Mouse (Mus musculus) c-Kit-positive CD71-positive TER-119-negative erythroid progenitor cells, embryonic 14.5 days (primary cell): ENCODE results near the gene Trim23.
A peak's percentile ranks its signal among the peaks of the same experiment; 100 is the strongest.
"Not testable (repeated sequence)": the region's sequence is repeated elsewhere in the genome, so short reads cannot be mapped to it uniquely, and the experiment has no call there.

Source experiments
- DNase-seq: peaks from one replicate; pipeline ENCODE4 v3.0.0-alpha.2; 2013; ENCODE audit warnings: low read depth

Gene Trim23

DNA sequence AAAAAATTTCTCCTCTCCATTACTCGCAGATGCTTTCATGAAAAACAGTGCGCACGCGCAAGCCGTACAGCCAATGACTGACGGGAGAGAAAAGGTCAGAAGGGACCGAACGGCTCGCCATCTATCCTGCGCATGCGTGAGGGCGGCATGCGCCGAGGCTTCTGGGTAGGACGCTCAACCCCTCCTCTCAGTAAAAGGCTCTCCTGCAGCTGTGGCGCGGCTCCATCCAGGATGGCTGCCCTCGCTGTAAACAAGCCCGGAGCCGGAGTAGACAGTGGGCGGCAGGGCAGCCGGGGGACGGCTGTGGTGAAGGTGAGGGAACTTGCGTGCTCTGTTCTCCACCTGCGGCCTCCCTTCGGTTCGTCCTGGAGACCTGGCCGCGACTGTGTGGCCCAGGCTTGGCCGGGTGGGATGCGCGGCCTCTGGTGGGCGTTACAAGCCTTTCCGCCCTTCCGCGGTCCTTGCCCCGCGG lies at the start of gene Trim23:
Gene Trim23, plus strand, starts transcription at position 148 of the 472 bp plus-strand sequence.
- peak; percentile 98 for DNase-seq

DNA sequence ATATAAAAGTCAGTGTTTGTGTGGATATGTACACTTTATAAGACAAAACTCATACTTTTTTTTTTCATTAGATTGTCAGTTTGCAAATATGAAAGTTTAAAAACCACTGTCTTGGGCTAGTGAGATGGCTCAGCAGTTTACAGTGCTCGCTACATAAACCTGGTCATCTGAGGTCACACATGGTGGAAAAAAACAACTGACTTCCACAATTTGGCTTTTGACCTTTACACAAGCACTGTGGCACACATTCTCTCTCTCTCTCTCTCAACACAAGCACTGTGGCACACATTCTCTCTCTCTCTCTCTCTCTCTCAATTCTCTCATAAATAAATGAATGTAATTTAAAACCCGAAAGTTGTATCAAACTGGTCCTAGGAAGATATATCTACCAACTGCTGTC lies 46.0 kb upstream of the Trim23 start:
- DNase-seq, result no peak

DNA sequence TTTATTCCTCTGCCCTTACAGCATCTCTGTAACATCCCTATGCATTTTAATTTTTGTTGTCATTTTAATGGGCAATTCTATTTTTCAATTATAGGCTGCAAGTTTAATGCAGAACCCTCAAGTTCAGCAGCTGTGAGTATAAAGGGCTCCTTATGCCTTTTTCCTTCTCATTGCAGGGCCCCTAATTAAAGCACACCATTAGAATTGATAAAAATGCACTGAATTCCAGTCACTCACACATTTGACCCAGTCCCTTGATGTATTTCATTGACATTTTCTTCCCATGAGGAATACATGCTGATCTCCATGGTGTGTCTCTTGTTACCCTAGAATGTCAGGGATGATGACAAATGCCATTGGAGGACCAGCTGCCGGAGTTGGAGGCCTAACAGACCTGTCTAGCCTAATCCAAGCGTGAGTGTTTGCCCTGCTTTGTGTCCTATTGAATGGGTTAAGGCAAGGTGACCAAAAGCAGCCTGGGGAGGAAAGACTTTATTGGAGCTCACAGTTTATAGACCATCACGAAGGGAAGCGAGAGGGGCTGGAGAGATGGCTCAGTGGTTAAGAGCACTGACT lies 44.0 kb upstream of the Trim23 start:
- DNase-seq, result no peak

DNA sequence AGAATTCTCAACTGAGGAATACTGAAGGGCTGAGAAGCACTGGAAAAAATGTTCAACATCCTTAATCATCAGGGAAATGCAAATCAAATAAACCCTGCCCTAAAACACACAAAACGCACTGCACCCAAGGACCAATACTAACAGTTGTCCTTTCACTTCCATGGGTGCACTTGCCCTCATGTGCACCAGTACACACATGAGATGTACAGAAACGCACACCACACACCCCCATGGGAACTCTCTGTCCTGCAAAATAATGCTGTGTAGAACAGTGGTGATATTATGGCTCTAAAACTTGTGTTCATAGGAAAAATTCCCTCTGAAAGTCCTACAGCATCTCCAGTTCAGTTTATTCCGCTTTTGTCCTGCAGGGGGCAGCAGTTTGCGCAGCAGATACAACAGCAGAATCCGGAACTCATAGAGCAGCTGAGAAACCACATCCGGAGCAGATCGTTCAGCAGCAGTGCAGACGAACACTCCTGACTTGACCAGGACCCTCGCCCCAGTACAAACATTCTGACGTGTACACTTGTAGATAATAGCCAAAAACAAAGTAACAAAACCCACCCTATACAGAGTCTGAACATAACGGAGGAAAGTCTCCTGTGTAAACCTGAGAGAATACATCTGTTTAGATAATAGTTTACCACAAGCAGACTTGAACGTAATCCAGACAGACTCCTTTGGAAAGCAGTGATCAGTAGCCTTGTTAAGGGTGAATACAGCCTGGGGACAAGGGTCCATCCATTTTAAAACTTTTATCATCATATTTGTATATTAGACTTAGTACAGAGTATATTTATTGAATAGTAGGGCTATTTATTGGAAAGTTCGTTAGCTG lies 39.0 kb upstream of the Trim23 start:
- DNase-seq, result peak; percentile 71

DNA sequence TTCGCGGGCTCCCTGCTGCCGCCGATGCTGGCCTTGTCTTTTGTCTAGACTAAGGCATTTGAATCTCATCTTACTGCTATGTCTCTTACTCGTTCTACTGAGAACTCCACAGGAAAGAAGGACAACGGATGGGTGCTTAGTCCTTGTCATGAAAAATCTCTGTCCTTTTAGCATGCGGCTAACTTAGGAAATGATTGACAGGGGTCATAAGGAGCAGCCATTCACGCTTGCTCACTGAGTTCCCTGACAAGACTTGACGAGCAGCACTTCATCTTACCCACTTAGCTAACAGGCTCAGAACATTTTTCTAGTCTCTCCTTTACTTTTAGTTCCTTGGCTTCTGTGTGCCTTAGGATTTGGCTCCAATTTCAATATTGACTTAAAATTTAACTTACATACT lies 33.7 kb upstream of the Trim23 start:
- no peak for DNase-seq

DNA sequence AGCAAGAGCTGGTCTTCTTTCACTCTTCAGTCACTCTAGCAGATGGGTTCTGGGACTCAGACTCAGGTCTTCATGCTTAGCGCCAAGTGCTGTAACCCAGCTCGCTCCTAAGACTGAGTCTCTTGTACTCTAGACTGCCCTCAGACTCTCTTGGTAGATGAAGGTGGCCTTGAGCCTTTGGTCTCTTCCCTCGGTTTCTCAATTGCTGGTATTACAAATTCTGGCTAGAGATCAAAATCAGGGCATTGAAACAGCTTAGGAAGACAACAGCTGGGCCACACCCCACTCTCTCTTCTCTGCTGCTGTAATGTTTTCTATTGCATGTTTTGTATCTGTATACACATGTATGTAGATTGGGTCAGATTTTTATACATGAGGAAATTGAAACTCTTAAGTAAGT lies 33.0 kb upstream of the Trim23 start:
- DNase-seq, result no peak

DNA sequence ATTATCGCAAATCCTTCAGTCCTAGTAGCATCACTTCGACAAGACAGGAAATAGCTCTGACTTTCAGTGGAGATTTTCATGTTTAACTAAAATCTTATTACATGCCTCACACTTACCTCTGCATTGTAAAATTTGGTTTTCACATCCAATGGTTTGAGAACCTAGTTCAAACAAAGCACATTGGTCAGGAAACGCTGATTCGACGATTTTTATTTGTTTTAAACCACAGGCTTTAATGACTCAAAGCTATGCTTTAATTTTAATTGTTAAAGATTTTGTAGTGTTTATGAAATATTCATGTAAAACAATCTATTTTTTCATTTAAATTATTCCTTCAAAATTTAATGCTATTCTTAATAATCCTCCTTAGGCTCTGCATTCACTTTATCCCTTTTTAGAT lies 24.4 kb upstream of the Trim23 start:
- DNase-seq, result no peak

DNA sequence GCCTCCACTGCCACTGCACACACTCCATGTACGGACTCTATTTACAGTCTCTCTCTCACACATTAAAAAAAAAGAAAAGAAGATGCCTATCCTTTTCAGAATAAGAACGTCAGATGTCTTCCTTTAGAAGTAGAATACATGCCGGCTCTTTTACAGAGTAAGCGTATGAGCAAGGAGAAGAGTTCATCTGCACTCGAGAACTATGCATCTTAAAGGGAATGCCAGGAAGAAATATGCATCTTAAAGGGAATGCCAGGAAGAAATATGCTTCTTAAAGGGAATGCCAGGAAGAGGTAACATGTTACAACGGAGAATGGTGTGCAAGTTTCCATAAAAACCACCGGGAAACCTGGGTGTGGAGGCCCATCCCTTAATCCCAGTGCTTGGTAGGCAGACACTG lies 23.5 kb upstream of the Trim23 start:
- DNase-seq, result no peak

DNA sequence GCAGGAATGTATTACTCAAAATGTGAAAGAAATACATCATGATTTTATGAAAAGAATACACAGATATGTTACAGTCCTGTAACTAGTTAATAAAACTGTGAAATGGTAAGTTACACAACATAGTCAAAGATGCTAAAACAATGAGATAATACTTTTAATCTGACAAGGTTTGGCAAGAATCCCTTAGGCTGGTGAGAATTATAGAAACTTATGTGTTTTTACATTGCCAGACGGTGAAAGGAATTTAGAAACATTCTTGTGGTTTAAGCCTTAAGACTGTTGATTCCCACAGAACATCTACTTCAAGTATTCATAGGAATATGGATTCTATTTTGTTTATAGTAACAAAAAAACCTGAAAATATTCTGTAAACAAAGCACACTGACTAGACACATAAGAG lies 22.9 kb upstream of the Trim23 start:
- DNase-seq, result no peak

DNA sequence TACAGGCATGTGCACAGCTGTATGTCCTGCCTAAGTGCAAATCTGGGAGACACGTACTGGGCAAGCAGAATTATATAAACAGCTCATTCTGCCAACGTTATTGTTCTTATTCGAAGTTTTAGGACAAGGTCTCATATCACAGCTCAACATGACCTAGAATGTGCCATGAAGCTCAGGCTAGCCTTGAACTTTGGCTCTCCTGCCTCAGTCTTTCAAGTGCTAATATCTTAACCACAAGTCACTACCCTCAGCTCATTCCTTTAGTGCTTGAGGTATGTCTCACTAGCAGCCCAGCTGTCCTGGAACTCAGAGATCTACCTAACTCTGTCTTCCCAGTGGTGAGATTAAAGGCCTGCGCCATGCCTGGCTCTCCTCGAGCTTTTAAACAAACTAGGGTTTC lies 6.9 kb upstream of the Trim23 start:
- DNase-seq, result no peak

DNA sequence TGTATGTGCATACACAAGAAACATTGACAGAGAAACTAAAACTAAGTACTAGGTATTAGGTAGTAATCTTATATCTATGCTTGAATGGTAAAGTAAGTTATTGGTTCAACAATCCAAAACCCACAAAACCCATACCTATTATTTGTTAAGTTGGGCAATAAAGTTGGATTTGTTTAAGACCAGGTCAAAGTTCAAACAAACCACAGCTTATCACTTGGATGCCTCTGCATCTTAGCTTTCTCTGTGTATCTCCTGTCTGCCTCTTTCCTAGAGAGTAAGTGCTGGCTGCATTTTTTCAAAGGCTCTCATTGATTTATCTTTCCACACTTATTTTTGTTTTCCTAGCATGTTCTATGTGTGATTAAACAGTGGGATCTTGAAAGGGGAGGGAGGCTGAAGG lies 6.1 kb upstream of the Trim23 start:
- no peak for DNase-seq

DNA sequence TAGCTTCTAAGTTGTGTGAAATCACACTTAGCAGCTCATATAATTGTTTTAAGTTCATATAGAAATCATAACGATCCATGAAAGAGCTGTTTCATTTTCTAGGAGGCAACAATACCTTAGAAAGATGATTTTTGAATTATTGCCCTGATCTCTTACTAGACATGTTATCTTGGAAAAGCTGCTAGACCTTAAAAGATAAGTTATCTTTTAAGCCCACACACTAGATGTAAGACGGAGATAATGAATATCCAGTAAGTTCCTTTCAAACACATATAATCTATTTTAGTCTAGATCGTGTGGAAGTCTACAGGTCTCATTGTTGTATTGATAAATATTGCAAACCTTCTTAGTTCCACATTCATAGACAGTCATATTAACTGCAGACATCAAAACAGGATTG lies 1.7 kb upstream of the Trim23 start:
- no peak for DNase-seq

DNA sequence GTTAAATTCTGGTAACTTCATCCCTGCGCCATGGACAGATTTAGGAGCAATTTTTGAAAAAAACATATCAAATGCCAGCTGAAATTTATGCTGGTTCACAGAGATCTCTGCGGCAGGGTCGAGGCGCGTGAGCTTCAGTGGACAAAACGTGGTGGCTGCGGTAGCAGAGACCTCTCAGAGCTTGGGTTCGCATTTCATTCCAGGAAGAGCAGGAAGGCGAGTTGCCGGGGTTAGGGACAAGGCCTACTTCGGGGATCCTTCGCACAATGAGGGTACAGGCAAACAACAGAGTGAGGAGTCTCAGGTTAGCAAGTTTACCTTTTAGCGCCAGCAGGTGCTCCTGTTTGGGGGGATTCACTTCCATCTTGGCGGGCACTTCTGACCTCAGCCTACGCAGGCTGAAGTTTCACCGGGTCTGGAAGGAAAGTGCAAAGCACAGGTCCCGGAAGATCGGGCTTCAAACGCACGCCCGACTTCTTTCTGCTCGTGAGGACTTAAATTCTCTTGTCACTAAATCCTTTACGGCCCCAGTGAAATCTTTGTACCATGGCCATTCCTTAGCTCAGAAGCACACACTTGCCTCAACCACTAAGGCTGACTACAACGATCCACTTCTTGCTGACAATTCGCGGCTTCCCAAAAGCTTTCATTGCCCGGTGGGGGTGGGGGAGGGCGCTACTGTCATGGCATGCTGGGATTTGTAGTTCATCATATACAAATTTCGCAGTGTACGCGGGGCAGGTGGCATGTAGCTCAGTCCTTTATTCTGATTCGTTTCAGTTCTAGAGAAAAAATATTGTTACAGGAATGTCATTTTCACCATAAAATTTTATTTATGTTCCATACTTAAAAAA lies 574 bp upstream of the Trim23 start, which contains the start of gene Trappc13:
Gene Trappc13, minus strand, starts transcription at position 674 of the 854 bp plus-strand sequence.
- peak; percentile 81 for DNase-seq

DNA sequence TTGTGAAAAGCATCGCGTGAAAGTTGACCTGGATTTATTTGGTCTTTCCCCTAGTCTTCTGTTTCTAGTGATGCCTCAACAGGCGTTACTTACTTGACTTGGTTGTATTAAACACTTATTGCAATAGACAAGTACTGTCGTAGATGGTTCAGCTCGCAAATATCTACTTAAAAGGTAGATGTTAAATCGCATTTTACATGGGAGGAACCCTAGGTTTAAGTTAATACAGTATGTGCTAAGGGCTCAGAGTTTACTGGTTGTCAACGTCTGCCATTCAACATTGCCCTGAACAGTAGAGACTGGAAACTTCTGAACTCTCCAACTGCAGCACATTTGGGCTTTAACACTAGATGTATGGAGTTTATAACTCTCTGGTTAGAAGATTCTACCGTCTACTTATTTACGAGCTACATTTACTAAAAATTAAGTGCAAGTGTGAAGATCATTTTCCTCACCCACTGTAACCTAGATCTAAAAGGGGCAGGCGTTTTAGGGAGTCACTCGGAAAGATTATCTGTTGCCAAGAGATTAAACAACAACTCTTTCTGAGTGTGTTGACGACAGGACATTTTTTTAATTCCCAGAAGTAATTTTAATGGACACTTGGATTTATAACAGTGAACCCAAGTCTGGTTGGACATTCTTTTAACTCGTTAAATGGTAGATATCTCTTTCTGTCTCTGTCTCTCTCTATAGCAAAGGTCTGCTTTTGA lies 735 bp downstream of the Trim23 start:
- peak; percentile 48 for DNase-seq

DNA sequence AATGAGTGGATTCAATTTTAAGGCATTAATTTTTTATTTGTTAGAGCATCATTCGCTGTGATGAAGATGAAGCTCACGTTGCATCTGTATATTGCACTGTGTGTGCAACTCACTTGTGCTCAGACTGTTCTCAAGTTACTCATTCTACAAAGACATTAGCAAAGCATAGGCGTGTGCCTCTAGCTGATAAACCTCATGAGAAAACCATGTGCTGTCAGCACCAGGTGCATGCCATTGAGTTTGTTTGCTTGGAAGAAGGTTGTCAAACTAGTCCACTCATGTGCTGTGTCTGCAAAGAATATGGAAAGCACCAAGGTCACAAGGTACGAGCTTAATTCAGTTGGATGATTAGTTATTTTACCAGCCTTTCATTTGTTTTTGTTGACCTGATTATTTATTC lies 8.8 kb downstream of the Trim23 start:
- DNase-seq, result no peak

DNA sequence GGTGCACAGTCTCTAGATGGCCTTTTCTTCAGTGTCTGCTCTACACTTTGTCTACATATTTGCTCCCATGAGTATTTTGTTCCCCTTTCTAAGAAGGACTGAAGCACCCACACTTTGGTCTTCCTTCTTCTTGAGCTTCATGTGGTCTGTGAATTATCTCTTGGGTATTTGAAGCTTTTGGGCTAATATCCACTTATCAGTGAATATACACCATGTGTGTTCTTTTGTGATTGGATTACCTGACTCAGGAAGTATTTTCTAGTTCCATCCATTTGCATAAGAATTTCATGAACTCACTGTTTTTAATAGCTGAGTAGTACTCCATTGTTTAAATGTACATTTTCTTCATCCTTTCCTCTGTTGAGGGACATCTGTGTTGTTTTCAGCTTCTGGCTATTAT lies 17.3 kb downstream of the Trim23 start:
- not testable (repeated sequence) for DNase-seq

DNA sequence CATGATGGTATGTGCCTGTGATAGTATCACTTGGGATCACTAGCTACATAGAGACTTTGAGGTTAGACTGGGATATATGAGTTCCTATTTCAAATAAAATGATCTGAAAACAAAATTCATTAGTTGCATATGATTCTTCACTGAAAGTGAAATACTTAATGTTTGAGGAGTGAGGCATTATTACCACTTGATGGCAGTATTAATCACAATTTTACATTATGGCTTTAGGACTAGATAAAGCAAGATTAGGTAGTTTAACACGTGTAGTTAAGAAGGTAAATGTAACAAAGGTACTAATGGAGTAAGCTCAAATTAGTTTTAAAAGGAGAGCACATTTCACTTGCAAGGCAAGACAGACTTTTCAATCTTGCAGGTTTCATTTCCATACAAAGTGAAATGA lies 25.7 kb downstream of the Trim23 start:
- no peak for DNase-seq

DNA sequence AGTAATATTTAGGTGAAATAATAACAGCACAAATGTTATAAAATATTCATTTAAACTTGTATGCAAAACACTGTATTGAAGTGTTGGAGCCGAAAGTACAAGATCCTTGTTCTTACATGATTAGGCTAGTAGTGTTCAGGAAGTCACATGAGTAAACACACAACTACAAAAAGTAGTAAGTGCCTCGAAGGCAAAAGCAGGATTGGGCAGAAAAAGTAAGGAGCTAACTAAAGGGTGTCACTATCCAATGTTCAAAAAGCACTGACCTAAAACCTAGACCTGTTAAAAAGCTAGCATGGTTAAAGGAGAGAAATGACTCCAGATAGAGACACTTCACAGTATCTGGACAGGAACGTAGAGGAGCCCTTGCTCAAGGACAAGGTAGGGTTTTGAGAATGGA lies 48.9 kb downstream of the Trim23 start:
- peak; percentile 16 for DNase-seq

DNA sequence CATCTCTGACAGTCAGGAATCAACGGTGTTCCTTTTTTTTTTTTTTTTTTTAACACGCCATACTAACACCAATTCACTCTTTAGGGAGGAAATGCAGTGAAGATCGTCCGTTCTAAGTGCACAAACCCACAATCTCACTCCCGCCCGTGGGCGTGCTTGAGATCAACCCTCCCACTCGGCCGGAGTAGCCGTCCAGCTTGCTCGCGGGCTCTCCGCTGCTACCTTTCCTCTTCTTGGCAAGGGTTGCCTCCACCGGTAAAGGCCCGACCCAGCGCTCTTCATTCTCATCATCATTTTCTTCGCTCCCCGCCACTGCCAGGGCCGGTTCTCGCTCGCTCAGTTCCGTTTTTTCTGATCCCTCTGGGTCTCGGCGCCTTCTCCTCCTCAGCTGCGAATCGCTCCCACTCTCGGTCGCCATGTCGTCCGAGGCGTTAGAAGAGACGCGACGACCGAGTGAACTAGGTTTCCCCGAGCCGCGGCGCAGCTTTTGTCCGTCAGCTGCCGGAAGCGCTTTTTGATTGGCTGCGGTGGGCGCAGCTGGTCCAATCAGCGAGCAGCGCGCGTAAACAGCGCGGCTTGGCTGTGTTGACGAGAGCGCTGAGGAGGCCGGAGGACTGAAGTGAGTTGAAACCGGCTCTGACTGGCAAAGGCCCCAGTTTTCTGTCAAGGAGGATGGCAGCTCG lies 49.9 kb downstream of the Trim23 start, which contains the start of the genes Cenpk and Ppwd1:
Gene Cenpk, plus strand, starts transcription at position 228 of the 683 bp plus-strand sequence.
Gene Ppwd1, minus strand, starts transcription at position 460 of the 683 bp plus-strand sequence.
- DNase-seq, result peak; percentile 92

DNA sequence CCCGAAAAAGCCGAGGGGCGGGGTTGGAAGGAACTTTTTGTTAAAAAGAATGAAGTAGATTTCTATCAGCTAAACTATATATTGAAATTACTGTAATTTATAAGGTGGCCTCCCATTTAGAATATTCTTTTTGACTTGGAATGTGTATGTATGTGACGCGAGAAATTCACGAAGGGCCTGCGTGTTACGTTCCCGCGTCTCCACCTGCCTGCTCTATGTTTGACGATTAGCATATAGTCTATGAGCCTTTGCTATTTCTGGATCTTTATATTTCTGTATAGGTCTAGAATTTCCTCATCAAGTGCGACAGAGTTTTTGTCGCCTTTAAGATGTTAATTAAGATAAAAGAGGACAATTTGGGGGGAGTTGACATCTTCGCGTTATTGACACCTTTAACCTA lies 50.6 kb downstream of the Trim23 start:
- no peak for DNase-seq
